Mouse (Mus musculus) gastrocnemius, postnatal 4 days (tissue): Measurements from ENCODE around the gene Klk1. TPM values are rescaled to one million over a fixed set of nuclear protein-coding genes. Genes with fewer than 3 reads are reported as not detected.

Experiments used
- DNase-seq, 2 experiments: peaks; one replicate each; pipeline ENCODE4 v3.0.0; 2021 to 2022; ENCODE audit warnings: low spot score in 2 of 2, mixed read lengths in 2 of 2
- total RNA-seq, 2 experiments: library from RNA; stranded (reverse); gene quantifications; 2 replicates each; pipeline ENCODE4 v1.2.3; 2021

Klk1 gene
- total RNA-seq, 2 experiments from 2014 or later, result not detected

DNA sequence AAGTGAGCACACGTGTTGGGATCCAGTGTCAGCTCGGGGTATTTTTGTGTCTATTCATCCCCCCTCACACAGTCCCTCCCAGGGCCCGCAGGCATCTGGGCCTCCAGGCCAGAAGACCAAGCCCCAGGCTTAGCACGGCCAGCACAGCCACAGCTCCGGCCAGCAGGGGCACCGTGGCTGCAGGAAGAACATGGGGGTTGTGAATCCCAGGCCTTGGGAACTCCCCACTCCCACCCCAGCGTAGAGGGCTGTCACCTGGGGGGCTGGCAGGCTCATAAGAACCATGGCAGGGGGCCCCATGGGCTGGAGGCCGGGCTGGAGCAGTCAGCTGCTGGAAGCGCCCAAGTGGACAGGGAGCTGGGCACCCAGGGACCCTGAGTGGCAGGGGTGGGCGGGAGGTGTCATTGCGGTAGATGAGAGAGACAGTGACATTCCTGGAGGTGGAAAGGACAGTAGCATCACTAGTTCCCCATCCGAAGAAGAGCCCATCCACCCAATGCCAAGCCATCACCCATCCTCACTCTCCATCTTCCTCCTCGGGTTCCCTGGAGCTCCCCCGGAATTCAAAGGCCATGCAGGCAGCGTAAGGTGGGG, 28.0 kb downstream of the Klk1 start:
- no peak for DNase-seq

DNA sequence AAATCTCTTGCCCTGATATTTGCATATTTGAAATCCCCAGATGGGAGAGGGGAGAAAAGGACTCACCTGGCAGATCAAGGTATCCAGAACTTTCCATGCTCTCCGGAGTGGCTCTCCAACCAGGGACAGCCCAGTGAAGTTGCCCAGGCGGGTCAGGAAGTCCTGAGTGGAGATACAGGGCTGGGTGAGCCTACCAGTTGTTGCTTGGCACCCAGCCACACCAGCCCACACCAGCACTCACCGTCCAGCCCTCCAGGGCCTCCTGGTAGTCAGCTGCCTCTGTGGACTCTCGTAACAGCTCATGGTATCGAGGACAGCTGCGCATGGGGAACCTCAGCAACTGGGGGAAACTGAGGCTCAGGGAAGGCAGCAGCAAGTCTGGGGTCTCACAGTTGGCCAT, 29.8 kb downstream of the Klk1 start:
- DNase-seq, result no peak

- no peak for DNase-seq
Measured at GRCm38 (mm10) chr7:44257278-44257677, 32.1 kb downstream of the Klk1 start, which contains the start of gene Acp4. TSS of gene Acp4 (minus strand) at chr7:44257378.

DNA sequence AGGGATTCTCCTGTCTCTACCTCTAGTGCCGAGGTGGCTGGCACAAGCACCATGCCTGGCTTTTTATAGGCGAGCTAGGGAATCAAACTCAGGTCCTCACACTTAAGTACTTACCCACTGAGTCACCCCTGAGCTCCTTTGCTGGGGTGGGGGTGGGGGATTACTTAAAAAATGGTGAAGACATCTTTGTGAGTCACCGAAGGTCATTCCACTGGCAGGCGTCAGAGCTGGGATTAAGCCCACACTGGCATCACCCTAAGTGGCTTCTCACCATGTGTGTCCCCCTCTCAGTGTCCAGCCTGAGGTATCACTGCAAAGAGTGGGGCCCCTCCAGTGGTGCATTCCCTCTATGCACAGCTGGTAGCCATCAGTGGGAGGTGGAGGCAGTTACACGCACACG, 35.2 kb downstream of the Klk1 start:
- DNase-seq, result no peak

GRCm38 (mm10) chr7:44261147-44261546, 36.0 kb downstream of the Klk1 start, which contains the start of gene Gm15517:
TSS of gene Gm15517 (plus strand) at chr7:44261447.
- DNase-seq, result no peak

- DNase-seq, result peak; percentile 78 to 88
Measured at GRCm38 (mm10) chr7:44262791-44263643, 37.9 kb downstream of the Klk1 start.

DNA sequence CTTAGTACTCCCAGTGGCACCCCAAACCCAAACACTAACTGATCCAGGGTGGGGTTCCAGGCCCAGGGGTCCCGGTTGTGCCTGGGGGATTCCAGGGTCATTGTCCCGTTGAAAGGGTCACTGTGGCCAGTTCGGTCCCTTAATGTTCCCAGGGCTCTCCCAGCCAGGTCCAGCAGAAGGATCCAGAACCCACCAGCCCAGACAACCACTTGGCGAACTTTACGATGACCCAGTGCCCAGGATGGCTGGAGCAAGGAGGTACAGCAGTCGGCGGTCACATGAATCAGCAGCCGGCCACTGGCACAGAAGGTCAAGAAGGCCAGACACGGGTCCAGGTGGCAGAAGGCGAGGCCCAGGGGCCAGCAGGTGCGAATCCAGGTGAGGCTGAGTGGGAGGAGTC, 43.0 kb downstream of the Klk1 start:
- DNase-seq, result no peak

GRCm38 (mm10) chr7:44269397-44269796, 44.2 kb downstream of the Klk1 start:
- no peak for DNase-seq

GRCm38 (mm10) chr7:44271309-44271708, 46.1 kb downstream of the Klk1 start:
- DNase-seq, result no peak

GRCm38 (mm10) chr7:44272546-44272945, 47.4 kb downstream of the Klk1 start:
- no peak for DNase-seq

GRCm38 (mm10) chr7:44273446-44273845, 48.3 kb downstream of the Klk1 start:
- no peak for DNase-seq

DNA sequence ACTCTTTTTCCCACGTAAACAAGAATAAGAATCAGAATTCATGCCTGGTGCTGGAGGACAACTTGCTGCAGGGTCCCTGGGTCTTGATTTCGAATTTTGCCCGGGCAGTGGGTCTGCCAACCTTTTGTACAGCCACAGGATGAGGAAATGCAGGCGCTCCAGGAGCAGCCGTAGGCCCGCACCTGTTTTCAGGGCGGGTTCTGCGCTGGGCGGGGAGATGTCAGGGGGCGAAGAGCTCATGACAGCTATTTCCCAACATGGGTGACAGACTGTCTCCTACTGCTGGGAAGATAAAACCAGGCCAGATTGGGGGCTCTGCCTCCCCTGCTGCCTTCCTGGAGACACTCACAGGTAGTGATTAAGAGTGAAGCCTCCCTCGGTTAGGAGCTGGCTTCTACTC, 48.9 kb downstream of the Klk1 start:
- DNase-seq, result no peak

DNA sequence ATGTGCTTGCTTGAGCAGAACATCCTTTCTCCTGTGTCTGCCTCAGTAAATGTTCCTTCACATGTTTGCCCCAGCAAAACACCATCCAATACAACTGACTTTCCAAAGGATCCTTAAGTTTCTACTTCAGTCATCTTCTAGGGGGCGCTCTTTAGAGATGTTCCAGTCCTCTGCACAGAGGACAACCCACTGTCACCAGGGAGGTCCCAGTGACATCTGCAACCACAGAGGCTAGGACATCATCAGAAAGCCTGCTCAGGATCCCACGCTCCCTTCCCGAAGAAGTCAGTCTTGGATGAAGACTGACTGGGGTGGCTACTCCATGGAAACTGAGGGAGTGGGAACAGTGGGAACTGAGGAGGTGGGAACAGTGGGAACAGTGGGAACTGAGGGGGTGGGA, 50.4 kb downstream of the Klk1 start:
- no peak for DNase-seq

DNA sequence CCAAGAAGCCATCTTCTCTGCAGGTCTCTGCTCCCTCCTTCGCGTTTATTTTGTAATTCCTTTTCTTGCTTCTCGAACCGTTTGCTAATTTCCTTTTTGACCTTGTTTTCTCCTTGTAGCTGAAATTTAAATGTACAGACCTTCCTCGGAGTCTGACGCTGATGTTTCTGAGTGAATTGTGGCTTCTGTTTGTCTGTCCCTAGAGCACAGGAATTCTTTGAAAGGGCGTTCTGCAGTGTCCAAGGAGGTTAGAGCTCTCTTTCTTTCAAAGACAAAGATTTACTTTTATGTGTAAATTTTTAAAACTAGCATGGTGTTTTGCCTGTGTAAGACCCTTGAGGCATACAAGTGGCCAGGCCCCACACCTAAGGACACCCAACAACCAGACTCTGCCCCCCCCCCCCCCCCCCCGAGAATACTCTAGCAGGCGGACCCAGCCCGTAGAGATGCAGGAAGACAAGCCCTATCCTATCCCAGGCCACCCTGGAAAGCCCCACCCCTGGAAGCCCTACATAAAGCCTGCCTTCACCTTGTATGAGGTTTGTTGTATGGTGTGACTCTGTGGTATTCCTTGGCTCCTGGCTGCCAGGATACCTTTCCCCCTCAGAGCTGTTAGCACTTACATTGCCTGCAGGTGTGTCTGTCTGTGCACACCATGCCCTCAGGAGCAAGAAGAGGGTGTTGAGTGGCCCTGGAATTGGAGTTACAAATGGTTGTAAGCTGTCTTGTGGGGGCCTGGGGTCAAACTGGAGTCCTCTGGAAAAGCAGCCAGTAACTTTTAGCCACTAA, 51.5 kb downstream of the Klk1 start:
- no peak for DNase-seq

- DNase-seq, result no peak
Measured at GRCm38 (mm10) chr7:44277250-44277622, 52.1 kb downstream of the Klk1 start.

Other genes starting within 250 kb of the Klk1 start
- not detected for gene Klk1b9, start 249.3 kb upstream of the Klk1 start, total RNA-seq
- not detected for gene Klk1b11, start 229.5 kb upstream of the Klk1 start, total RNA-seq
- under 1 TPM; 0.39 to 0.62 TPM for gene Klk1b26, start 213.2 kb upstream of the Klk1 start, total RNA-seq
- not detected for gene Klk1b27, start 173.1 kb upstream of the Klk1 start, total RNA-seq
- gene Klk1b21, start 123.0 kb upstream of the Klk1 start, total RNA-seq, result not detected
- not detected for gene Klk1b22, start 112.7 kb upstream of the Klk1 start, total RNA-seq
- not detected for gene Klk1b16, start 88.6 kb upstream of the Klk1 start, total RNA-seq
- not detected for gene Klk1b24, start 37.1 kb upstream of the Klk1 start, total RNA-seq
- gene Klk1b3, start 27.2 kb upstream of the Klk1 start, total RNA-seq, result not detected
- gene Klk1b4, start 17.9 kb upstream of the Klk1 start, total RNA-seq, result not detected
- not detected for gene Klk1b5, start 9.4 kb upstream of the Klk1 start, total RNA-seq
- not detected for gene Gm36864, start 10.8 kb downstream of the Klk1 start, total RNA-seq
- under 1 TPM; 0.26 to 0.32 TPM for gene 1700028J19Rik, start 21.3 kb downstream of the Klk1 start, total RNA-seq
- 10 to 100 TPM; 47.7 to 72.0 TPM for gene 2410002F23Rik, start 21.4 kb downstream of the Klk1 start, total RNA-seq
- not detected for gene Acp4, start 32.0 kb downstream of the Klk1 start, total RNA-seq
- not detected for gene Gm15517, start 36.1 kb downstream of the Klk1 start, total RNA-seq
- gene Clec11a, start 81.5 kb downstream of the Klk1 start, total RNA-seq, result 1 to 10 TPM; 3.9 to 4.7 TPM
- gene Shank1, start 84.9 kb downstream of the Klk1 start, total RNA-seq, result 1 to 10 TPM; 3.0 to 3.5 TPM
- under 1 TPM; 0.34 to 0.49 TPM for gene Syt3, start 158.7 kb downstream of the Klk1 start, total RNA-seq
- gene 1700008O03Rik, start 160.5 kb downstream of the Klk1 start, total RNA-seq, result not detected
- gene Lrrc4b, start 203.7 kb downstream of the Klk1 start, total RNA-seq, result 1 to 10 TPM; 4.0 to 4.2 TPM
- gene Aspdh, start 240.0 kb downstream of the Klk1 start, total RNA-seq, result not detected
- 10 to 100 TPM; 67.2 to 77.6 TPM for gene Josd2, start 242.6 kb downstream of the Klk1 start, total RNA-seq